Mouse (Mus musculus): Measurements from ENCODE around the gene Stat3. TPM values are rescaled to one million over a fixed set of nuclear protein-coding genes. Genes with fewer than 3 reads are reported as not detected.

Gene Stat3
- polyA plus RNA-seq, 1 experiment from 2014 or later = 66.6 TPM

- H3K27ac ChIP-seq = no peak overlapping the region
These were observed 41.8 kb downstream of the Stat3 start for GRCm38 (mm10) chr11:100897294-100898231.

GRCm38 (mm10) chr11:100896078-100896477 is 43.3 kb downstream of the Stat3 start:
- H3K4me3 ChIP-seq (ENCODE audit: inconsistent target) = no peak overlapping the region
- H3K79me2 ChIP-seq (ENCODE audit: inconsistent target) = no peaks in the 10 kb centered on the region
- H3K27ac ChIP-seq = no peak overlapping the region
- whole genome bisulfite sequencing (ENCODE audit: missing documents) = 94% methylated on average over 10 of the region's 10 CpGs
- H3K36me3 ChIP-seq (ENCODE audit: inconsistent target) = peaks cover 87% of the 10 kb centered on the region

More at GRCm38 (mm10) chr11:100897294-100898231, 41.8 kb downstream of the Stat3 start:
- WGBS (ENCODE audit: missing documents) = 81% methylated on average over 7 of the region's 7 CpGs
- H3K79me2 ChIP-seq (ENCODE audit: inconsistent target) = no peaks in the 10 kb centered on the region
- peaks cover 88% of the 10 kb centered on the region for H3K36me3 ChIP-seq (ENCODE audit: inconsistent target)
- no peak overlapping the region for H3K4me3 ChIP-seq (ENCODE audit: inconsistent target)

DNA sequence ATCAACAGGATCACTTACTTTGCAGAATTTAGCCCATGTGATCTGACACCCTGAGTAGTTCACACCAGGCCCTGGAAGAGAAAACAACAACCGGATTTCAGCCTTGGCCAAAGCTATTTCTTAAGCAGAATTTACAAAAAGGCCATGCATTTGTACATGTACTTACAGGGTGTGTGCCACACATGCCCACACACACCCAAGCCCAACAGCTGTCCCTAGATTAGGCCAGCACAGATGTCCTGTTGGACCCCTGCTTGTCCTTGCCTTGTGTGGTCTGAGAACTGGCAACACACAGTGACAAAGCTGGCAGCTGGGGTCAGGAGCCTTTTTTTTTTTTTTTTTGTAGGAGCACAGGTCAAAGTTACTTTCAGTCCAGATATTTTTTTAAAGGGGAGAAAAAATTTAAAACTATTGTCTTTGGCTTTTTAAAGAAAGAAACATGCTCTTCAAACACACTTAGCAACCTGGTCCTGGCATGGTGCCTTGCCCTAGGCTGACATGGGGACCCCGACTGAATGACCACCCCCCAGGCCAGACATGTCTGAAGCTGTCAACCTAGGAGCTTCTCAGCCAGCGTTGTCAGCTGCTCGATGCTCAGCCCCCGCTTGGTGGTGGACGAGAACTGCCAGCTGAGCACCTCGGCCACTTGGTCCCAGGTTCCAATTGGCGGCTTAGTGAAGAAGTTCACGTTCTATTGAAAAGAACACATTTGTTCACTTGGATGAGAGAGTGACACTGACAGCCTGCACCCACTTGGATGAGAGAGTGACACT is 45.0 kb downstream of the Stat3 start:
- Histone ChIP-seq H3K79me2 (ENCODE audit: inconsistent target) (no peaks in the 10 kb centered on the region), H3K4me3 (ENCODE audit: inconsistent target) (no peak overlapping the region), H3K36me3 (ENCODE audit: inconsistent target) (peaks cover 87% of the 10 kb centered on the region), H3K27ac (no peak overlapping the region)
- WGBS (ENCODE audit: missing documents) = 91% methylated on average over 9 of the region's 9 CpGs

DNA sequence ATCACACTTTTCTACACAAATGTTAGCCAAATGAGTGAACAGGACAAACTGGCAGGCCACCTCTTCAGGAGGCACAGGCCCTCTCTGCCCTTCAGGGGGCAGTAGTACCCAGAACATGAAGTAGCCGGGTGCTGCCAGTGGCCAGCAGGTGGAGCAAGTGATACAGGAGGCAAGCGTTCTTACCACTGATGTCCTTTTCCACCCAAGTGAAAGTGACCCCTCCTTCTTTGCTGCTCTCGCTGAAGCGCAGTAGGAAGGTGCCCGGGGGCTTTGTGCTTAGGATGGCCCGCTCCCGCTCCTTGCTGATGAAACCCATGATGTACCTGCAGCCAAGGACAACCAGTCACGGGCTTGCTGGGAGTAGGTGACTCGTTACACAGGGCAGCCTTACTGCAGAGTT is 45.9 kb downstream of the Stat3 start:
- Histone ChIP-seq H3K36me3 (ENCODE audit: inconsistent target) (peaks cover 87% of the 10 kb centered on the region), H3K79me2 (ENCODE audit: inconsistent target) (no peaks in the 10 kb centered on the region), H3K4me3 (ENCODE audit: inconsistent target) (no peak overlapping the region), H3K27ac (no peak overlapping the region)
- 22% methylated on average over 9 of the region's 9 CpGs for WGBS (ENCODE audit: missing documents)

GRCm38 (mm10) chr11:100892435-100892834 is 46.9 kb downstream of the Stat3 start:
- WGBS (ENCODE audit: missing documents) = 80% methylated on average over 4 of the region's 5 CpGs
- no peaks in the 10 kb centered on the region for H3K79me2 ChIP-seq (ENCODE audit: inconsistent target)
- H3K36me3 ChIP-seq (ENCODE audit: inconsistent target) = peaks cover 87% of the 10 kb centered on the region
- no peak overlapping the region for H3K4me3 ChIP-seq (ENCODE audit: inconsistent target)
- H3K27ac ChIP-seq = no peak overlapping the region

DNA sequence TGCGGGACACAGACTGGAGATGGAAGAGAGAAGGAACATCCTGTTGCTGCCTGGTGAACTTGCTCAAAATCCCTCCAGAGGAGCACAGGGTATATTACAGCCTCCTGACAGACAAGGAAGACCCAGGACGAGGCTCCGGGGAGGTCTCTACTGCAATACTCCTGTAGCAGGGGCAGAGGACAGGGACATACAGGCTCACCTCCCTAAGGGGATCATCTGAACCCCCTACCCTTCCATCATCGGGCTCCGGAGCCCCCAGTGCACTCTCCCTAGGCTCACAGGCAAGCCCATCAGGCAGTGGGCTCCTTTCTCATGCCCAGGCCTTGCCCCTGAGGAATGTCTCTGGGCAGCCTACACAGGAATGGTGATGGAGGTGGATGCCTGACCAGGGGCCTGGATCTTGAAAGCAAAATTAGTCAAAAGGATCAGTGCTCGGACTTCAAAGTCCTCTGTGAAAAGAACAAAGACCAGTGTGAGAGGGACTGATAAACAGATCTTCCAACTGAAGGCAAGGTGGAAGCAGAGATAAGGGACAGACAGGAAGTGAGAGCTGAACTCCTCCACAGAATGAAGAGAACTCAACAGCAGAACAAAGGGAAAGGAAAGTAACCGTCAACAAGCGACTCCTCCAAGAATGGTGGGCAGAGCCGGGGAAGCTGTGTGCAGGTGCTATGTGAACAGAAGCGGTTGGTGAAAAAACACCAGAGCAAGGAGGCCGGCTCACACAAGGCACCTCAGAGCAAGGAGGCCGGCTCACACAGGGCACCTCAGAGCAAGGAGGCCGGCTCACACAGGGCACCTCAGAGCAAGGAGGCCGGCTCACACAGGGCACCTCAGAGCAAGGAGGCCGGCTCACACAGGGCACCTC is 47.9 kb downstream of the Stat3 start:
- WGBS (ENCODE audit: missing documents) = 63% methylated on average over 15 of the region's 15 CpGs
- H3K4me3 ChIP-seq (ENCODE audit: inconsistent target) = no peak overlapping the region
- peaks cover 92% of the 10 kb centered on the region for H3K36me3 ChIP-seq (ENCODE audit: inconsistent target)
- H3K79me2 ChIP-seq (ENCODE audit: inconsistent target) = no peaks in the 10 kb centered on the region
- no peak overlapping the region for H3K27ac ChIP-seq

- no peaks in the 10 kb centered on the region for H3K79me2 ChIP-seq (ENCODE audit: inconsistent target)
- H3K27ac ChIP-seq = no peak overlapping the region
- H3K36me3 ChIP-seq (ENCODE audit: inconsistent target) = peaks cover 92% of the 10 kb centered on the region
- 95% methylated on average over 6 of the region's 6 CpGs for WGBS (ENCODE audit: missing documents)
- H3K4me3 ChIP-seq (ENCODE audit: inconsistent target) = no peak overlapping the region
These were observed 48.9 kb downstream of the Stat3 start for GRCm38 (mm10) chr11:100890481-100890880.

- WGBS (ENCODE audit: missing documents) = 26% methylated on average over 10 of the region's 10 CpGs
- Histone ChIP-seq H3K27ac (no peak overlapping the region), H3K79me2 (ENCODE audit: inconsistent target) (no peaks in the 10 kb centered on the region), H3K4me3 (ENCODE audit: inconsistent target) (no peak overlapping the region), H3K36me3 (ENCODE audit: inconsistent target) (peaks cover 94% of the 10 kb centered on the region)
These were observed 51.0 kb downstream of the Stat3 start for GRCm38 (mm10) chr11:100888348-100888820.

DNA sequence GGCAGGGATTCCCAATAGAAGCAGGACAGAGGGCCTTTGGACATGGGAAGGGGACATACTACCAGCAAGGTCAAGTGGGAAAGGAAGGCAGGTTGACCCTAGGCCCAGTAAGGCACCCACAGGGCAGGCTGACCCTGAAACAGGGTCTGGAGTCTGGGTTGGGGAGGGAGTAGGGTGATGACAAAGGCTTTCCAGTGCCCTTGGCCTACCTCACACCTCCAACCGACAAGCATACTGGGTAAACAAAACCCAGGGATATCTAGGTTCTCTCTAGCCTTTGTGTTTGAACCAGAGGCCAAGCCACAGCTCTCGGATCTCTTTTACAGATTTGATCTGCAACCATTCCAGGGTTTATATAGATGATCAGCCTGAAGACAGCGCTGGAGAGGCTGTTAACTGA is 51.6 kb downstream of the Stat3 start:
- Histone ChIP-seq H3K27ac (no peak overlapping the region), H3K79me2 (ENCODE audit: inconsistent target) (no peaks in the 10 kb centered on the region), H3K4me3 (ENCODE audit: inconsistent target) (no peak overlapping the region), H3K36me3 (ENCODE audit: inconsistent target) (peaks cover 91% of the 10 kb centered on the region)
- 94% methylated on average over 3 of the region's 3 CpGs for WGBS (ENCODE audit: missing documents)

DNA sequence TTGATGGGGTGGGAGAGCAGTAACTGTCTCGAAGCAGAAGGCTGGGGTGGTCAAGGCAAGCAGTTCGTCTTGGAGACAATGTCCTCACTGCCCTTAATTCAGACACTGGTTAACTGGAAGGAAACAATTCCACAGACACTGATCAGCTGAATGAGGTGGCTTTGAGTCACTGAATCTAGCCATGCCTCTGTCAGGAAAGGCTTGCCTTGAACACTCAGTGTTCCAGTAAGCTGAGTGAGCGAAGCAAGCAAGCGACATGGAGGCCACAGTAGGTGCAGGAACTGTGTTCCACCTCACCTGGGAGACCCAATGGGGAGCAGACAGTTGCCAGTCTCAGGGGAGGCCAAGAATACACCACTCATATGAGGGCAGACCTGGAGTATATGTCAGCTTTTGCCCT is 52.1 kb downstream of the Stat3 start:
- Histone ChIP-seq H3K4me3 (ENCODE audit: inconsistent target) (no peak overlapping the region), H3K79me2 (ENCODE audit: inconsistent target) (no peaks in the 10 kb centered on the region), H3K36me3 (ENCODE audit: inconsistent target) (peaks cover 87% of the 10 kb centered on the region), H3K27ac (no peak overlapping the region)
- WGBS (ENCODE audit: missing documents) = 91% methylated on average over 3 of the region's 4 CpGs

- H3K27ac ChIP-seq = no peak overlapping the region
- H3K36me3 ChIP-seq (ENCODE audit: inconsistent target) = peaks cover 85% of the 10 kb centered on the region
- H3K4me3 ChIP-seq (ENCODE audit: inconsistent target) = no peak overlapping the region
- H3K79me2 ChIP-seq (ENCODE audit: inconsistent target) = no peaks in the 10 kb centered on the region
- WGBS (ENCODE audit: missing documents) = 91% methylated on average over 8 of the region's 8 CpGs
These were observed 53.1 kb downstream of the Stat3 start for GRCm38 (mm10) chr11:100886188-100886740.

DNA sequence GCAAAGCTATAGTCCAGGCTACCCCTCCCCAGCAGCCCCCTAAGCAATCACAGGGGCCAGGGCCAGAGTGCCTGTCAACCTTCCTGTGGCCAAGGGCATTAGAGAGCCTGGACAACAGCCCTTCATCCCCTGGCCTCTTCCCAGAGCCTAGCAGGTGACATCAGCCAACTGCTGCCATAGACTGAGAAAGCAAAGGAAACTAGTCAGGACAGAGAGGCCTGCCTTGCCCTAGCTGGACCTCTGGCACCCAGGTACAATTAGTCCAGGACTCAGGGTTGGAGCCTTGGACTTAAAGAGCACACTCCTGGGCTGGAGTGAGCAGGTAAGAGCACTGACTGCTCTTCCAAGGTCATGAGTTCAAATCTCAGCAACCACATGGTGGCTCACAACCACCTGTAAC is 53.9 kb downstream of the Stat3 start:
- Histone ChIP-seq H3K4me3 (ENCODE audit: inconsistent target) (no peak overlapping the region), H3K27ac (no peak overlapping the region), H3K79me2 (ENCODE audit: inconsistent target) (no peaks in the 10 kb centered on the region), H3K36me3 (ENCODE audit: inconsistent target) (peaks cover 83% of the 10 kb centered on the region)

GRCm38 (mm10) chr11:100883640-100884039 is 55.7 kb downstream of the Stat3 start:
- H3K4me3 ChIP-seq (ENCODE audit: inconsistent target) = no peak overlapping the region
- H3K36me3 ChIP-seq (ENCODE audit: inconsistent target) = peaks cover 79% of the 10 kb centered on the region
- no peak overlapping the region for H3K27ac ChIP-seq
- 95% methylated on average over 10 of the region's 10 CpGs for WGBS (ENCODE audit: missing documents)
- no peaks in the 10 kb centered on the region for H3K79me2 ChIP-seq (ENCODE audit: inconsistent target)

Measured in macrophage (primary cell).